Mouse (Mus musculus) liver, embryonic 14.5 days (tissue): ENCODE results near the gene Psg18. TPM values are rescaled to one million over a fixed set of nuclear protein-coding genes. Genes with fewer than 3 reads are reported as not detected.

Experiments used
- polyA plus RNA-seq, 2 experiments: library from polyadenylated mRNA; depleted of rRNA in 1 of 2; stranded (reverse) in 1 of 2; unstranded in 1 of 2; fragments of >200 nt; fragmentation: Nextera tagmentation in 1 of 2; extraction: Ambion mirVana in 1 of 2; gene quantifications; 2 replicates each; pipeline versions ENCODE4 v1.2.1 to v1.2.3; 2012 to 2014

The Psg18 gene
- polyA plus RNA-seq, 2 experiments: 0.06 TPM; not detected in 1

Other genes starting within 250 kb of the Psg18 start
- not detected in 2 replicates for gene Igfl3, start 178.5 kb downstream of the Psg18 start, polyA plus RNA-seq (2012; rRNA removed)
- not detected in 2 replicates for gene Igfl3, start 178.5 kb downstream of the Psg18 start, polyA plus RNA-seq (2014; fragmentation: Nextera tagmentation; extraction: Ambion mirVana)
- gene Mill1, start 109.7 kb downstream of the Psg18 start, polyA plus RNA-seq (2012; rRNA removed): not detected in 2 replicates
- gene Mill1, start 109.7 kb downstream of the Psg18 start, polyA plus RNA-seq (2014; fragmentation: Nextera tagmentation; extraction: Ambion mirVana): not detected in 2 replicates
- not detected in 2 replicates for gene Psg28, start 77.0 kb upstream of the Psg18 start, polyA plus RNA-seq (2012; rRNA removed)
- gene Psg28, start 77.0 kb upstream of the Psg18 start, polyA plus RNA-seq (2014; fragmentation: Nextera tagmentation; extraction: Ambion mirVana): not detected in 2 replicates
- gene Psg26, start 129.2 kb upstream of the Psg18 start, polyA plus RNA-seq (2012; rRNA removed): not detected in 2 replicates
- gene Psg26, start 129.2 kb upstream of the Psg18 start, polyA plus RNA-seq (2014; fragmentation: Nextera tagmentation; extraction: Ambion mirVana): not detected in 2 replicates
- not detected in 2 replicates for gene Psg25, start 177.3 kb upstream of the Psg18 start, polyA plus RNA-seq (2012; rRNA removed)
- not detected in 2 replicates for gene Psg25, start 177.3 kb upstream of the Psg18 start, polyA plus RNA-seq (2014; fragmentation: Nextera tagmentation; extraction: Ambion mirVana)
- not detected in 2 replicates for gene Psg27, start 212.3 kb upstream of the Psg18 start, polyA plus RNA-seq (2012; rRNA removed)
- not detected in 2 replicates for gene Psg27, start 212.3 kb upstream of the Psg18 start, polyA plus RNA-seq (2014; fragmentation: Nextera tagmentation; extraction: Ambion mirVana)